Mouse (Mus musculus) MEL (cell line): ENCODE measurements around the gene Fzd4. TPM values are rescaled to one million over a fixed set of nuclear protein-coding genes. Genes with fewer than 3 reads are reported as not detected.

Experiments used
- DNase-seq: peaks from one replicate; pipeline ENCODE4 v3.0.0; 2011; ENCODE audit warnings: low read depth, low spot score
- H3K27ac ChIP-seq: 2 replicates; pipeline ENCODE4 v1.5.1; 2012; ENCODE audit warnings: low read depth, mild to moderate bottlenecking, control low read depth, low read length, moderate library complexity; ENCODE audit not compliant: control insufficient read depth
- H3K27me3 ChIP-seq, 2 experiments: fragments of 150-350 bp in 1 of 2; sonication (generic) in 1 of 2; 2 replicates each; pipeline ENCODE4 v1.6.1; 2012; ENCODE audit warnings: low read length in 2 of 2, mild to moderate bottlenecking in 2 of 2, improper control_type of control experiment in 1 of 2, moderate library complexity in 1 of 2; ENCODE audit not compliant: insufficient read depth in 2 of 2, control insufficient read depth in 1 of 2
- H3K36me3 ChIP-seq, 2 experiments: 2 replicates each; pipeline ENCODE4 v1.6.1; 2012 to 2014; ENCODE audit warnings: low read length in 2 of 2, improper control_type of control experiment in 1 of 2, inconsistent platforms in 1 of 2, mild to moderate bottlenecking in 1 of 2; ENCODE audit not compliant: insufficient read depth in 2 of 2, control insufficient read depth in 1 of 2
- H3K4me1 ChIP-seq, 2 experiments: fragments of 150-350 bp in 1 of 2; sonication (generic) in 1 of 2; 2 replicates each; pipeline ENCODE4 v1.6.1; 2012; ENCODE audit warnings: low read length in 2 of 2, improper control_type of control experiment in 1 of 2, mild to moderate bottlenecking in 1 of 2; ENCODE audit not compliant: insufficient read depth in 2 of 2, control insufficient read depth in 1 of 2
- H3K4me3 ChIP-seq, 2 experiments: fragments of 150-350 bp in 1 of 2; sonication (generic) in 1 of 2; 2 replicates each; pipeline ENCODE4 v1.5.1; 2012; ENCODE audit warnings: low read depth in 2 of 2, low read length in 2 of 2, mild to moderate bottlenecking in 2 of 2, moderate library complexity in 2 of 2, control low read depth in 1 of 2, improper control_type of control experiment in 1 of 2; ENCODE audit not compliant: control insufficient read depth in 1 of 2, insufficient read depth in 1 of 2
- H3K79me2 ChIP-seq: 2 replicates; pipeline ENCODE4 v1.6.1; 2012; ENCODE audit warnings: mild to moderate bottlenecking, low read length, moderate library complexity; ENCODE audit not compliant: control insufficient read depth, poor library complexity, insufficient read depth
- H3K9ac ChIP-seq: 2 replicates; pipeline ENCODE4 v1.6.1; 2012; ENCODE audit warnings: low read depth, mild to moderate bottlenecking, control low read depth, low read length, moderate library complexity; ENCODE audit not compliant: control insufficient read depth, poor library complexity, severe bottlenecking
- H3K9me3 ChIP-seq: fragments of 150-350 bp; sonication (generic); replicated peaks from 2 replicates; pipeline ENCODE4 v1.6.1; 2012; ENCODE audit warnings: mild to moderate bottlenecking, low read length, improper control_type of control experiment, moderate library complexity; ENCODE audit not compliant: insufficient read depth
- CHD1 ChIP-seq: IDR thresholded peaks from 2 replicates; pipeline ENCODE4 v1.6.1; 2012; ENCODE audit warnings: low read depth, mild to moderate bottlenecking, inconsistent platforms, low read length, improper control_type of control experiment
- CHD2 ChIP-seq: IDR thresholded peaks from 2 replicates; pipeline ENCODE4 v1.6.1; 2011; ENCODE audit warnings: low read length, improper control_type of control experiment
- EP300 ChIP-seq, 2 experiments: IDR thresholded peaks; 2 replicates each; pipeline ENCODE4 v1.6.1; 2011; ENCODE audit warnings: improper control_type of control experiment in 2 of 2, low read length in 2 of 2, low read depth in 1 of 2, mild to moderate bottlenecking in 1 of 2
- GABPA ChIP-seq: IDR thresholded peaks from 2 replicates; pipeline ENCODE4 v1.6.1; 2012; ENCODE audit warnings: low read depth, mild to moderate bottlenecking, inconsistent platforms, low read length, improper control_type of control experiment, moderate library complexity
- HCFC1 ChIP-seq: IDR thresholded peaks from 2 replicates; pipeline ENCODE4 v1.6.1; 2012; ENCODE audit warnings: low read depth, mild to moderate bottlenecking, inconsistent platforms, low read length, improper control_type of control experiment, moderate library complexity
- KAT2A ChIP-seq: conservative IDR thresholded peaks from 2 replicates; pipeline ENCODE4 v1.6.1; 2012; ENCODE audit warnings: low read depth, low read length, improper control_type of control experiment, inconsistent platforms
- MAX ChIP-seq: IDR thresholded peaks from 2 replicates; pipeline ENCODE4 v1.6.1; 2011; ENCODE audit warnings: low read length, improper control_type of control experiment
- MYB ChIP-seq: IDR thresholded peaks from 2 replicates; pipeline ENCODE4 v1.6.1; 2011; ENCODE audit warnings: mild to moderate bottlenecking, low read depth, low read length, improper control_type of control experiment
- NELFE ChIP-seq: IDR thresholded peaks from 2 replicates; pipeline ENCODE4 v1.6.1; 2011; ENCODE audit warnings: low read depth, low read length, improper control_type of control experiment
- NRF1 ChIP-seq: IDR thresholded peaks from 2 replicates; pipeline ENCODE4 v1.6.1; 2014; ENCODE audit warnings: low read depth, mild to moderate bottlenecking, inconsistent platforms, low read length, improper control_type of control experiment, moderate library complexity; ENCODE audit not compliant: poor library complexity, insufficient read depth, severe bottlenecking
- POLR2A ChIP-seq, 2 experiments: IDR thresholded peaks; 2 replicates each; pipeline ENCODE4 v1.6.1; 2011 to 2012; ENCODE audit warnings: low read length in 2 of 2, mild to moderate bottlenecking in 2 of 2, control low read depth in 1 of 2, improper control_type of control experiment in 1 of 2, low read depth in 1 of 2, moderate library complexity in 1 of 2; ENCODE audit not compliant: control insufficient read depth in 1 of 2, insufficient read depth in 1 of 2, poor library complexity in 1 of 2
- RAD21 ChIP-seq: IDR thresholded peaks from 2 replicates; pipeline ENCODE4 v1.6.1; 2011; ENCODE audit warnings: mild to moderate bottlenecking, low read depth, low read length, improper control_type of control experiment
- RCOR1 ChIP-seq: IDR thresholded peaks from 2 replicates; pipeline ENCODE4 v1.6.1; 2012; ENCODE audit warnings: low read depth, mild to moderate bottlenecking, inconsistent platforms, low read length, improper control_type of control experiment
- SIN3A ChIP-seq: IDR thresholded peaks from 2 replicates; pipeline ENCODE4 v1.6.1; 2012; ENCODE audit warnings: low read length, improper control_type of control experiment, inconsistent platforms
- SMC3 ChIP-seq: IDR thresholded peaks from 2 replicates; pipeline ENCODE4 v1.6.1; 2011; ENCODE audit warnings: low read depth, low read length, improper control_type of control experiment
- TAL1 ChIP-seq: IDR thresholded peaks from 2 replicates; pipeline ENCODE4 v1.6.1; 2012; ENCODE audit warnings: mild to moderate bottlenecking, inconsistent platforms, low read length, moderate library complexity, mixed read lengths
- TBP ChIP-seq: IDR thresholded peaks from 2 replicates; pipeline ENCODE4 v1.8.0; 2011; ENCODE audit warnings: low read depth, low read length, improper control_type of control experiment
- UBTF ChIP-seq: IDR thresholded peaks from 2 replicates; pipeline ENCODE4 v1.6.1; 2012; ENCODE audit warnings: low read depth, mild to moderate bottlenecking, inconsistent platforms, low read length, improper control_type of control experiment, moderate library complexity, borderline replicate concordance; ENCODE audit not compliant: insufficient read depth
- USF1 ChIP-seq: IDR thresholded peaks from 2 replicates; pipeline ENCODE4 v1.6.1; 2014; ENCODE audit warnings: low read depth, mild to moderate bottlenecking, inconsistent platforms, low read length, improper control_type of control experiment, moderate library complexity
- USF2 ChIP-seq, 2 experiments: IDR thresholded peaks; 2 replicates each; pipeline ENCODE4 v1.6.1; 2011 to 2012; ENCODE audit warnings: improper control_type of control experiment in 2 of 2, low read length in 2 of 2, borderline replicate concordance in 1 of 2, inconsistent platforms in 1 of 2, low read depth in 1 of 2, mild to moderate bottlenecking in 1 of 2; ENCODE audit not compliant: insufficient read depth in 1 of 2
- ZC3H11A ChIP-seq: IDR thresholded peaks from 2 replicates; pipeline ENCODE4 v1.6.1; 2012; ENCODE audit warnings: low read depth, mild to moderate bottlenecking, inconsistent platforms, low read length, improper control_type of control experiment
- ZMIZ1 ChIP-seq: IDR thresholded peaks from 2 replicates; pipeline ENCODE4 v1.6.1; 2012; ENCODE audit warnings: low read depth, mild to moderate bottlenecking, inconsistent platforms, low read length, improper control_type of control experiment, moderate library complexity
- ZNF384 ChIP-seq: IDR thresholded peaks from 2 replicates; pipeline ENCODE4 v1.6.1; 2012; ENCODE audit warnings: low read depth, mild to moderate bottlenecking, inconsistent platforms, low read length, improper control_type of control experiment
- polyA plus RNA-seq, 2 experiments: library from polyadenylated mRNA; stranded (reverse) in 1 of 2; unstranded in 1 of 2; fragments of >175 nt in 1 of 2; fragments of >200 nt in 1 of 2; gene quantifications; 2 replicates each; pipeline versions ENCODE4 v1.2.1 to v1.2.4; 2012; ENCODE audit warnings: low replicate concordance in 2 of 2, low read depth in 1 of 2; ENCODE audit not compliant: insufficient read length in 2 of 2, insufficient read depth in 1 of 2, missing spikeins in 1 of 2
- total RNA-seq: library from RNA; depleted of rRNA; stranded (reverse); fragments of 300-350 nt; gene quantifications from 2 replicates; pipeline ENCODE4 v1.2.3, GENCODE M21; 2012

Gene Fzd4
- total and polyA plus RNA-seq, 3 experiments, result 0.08 to 1.1 TPM; not detected in 1

DNA sequence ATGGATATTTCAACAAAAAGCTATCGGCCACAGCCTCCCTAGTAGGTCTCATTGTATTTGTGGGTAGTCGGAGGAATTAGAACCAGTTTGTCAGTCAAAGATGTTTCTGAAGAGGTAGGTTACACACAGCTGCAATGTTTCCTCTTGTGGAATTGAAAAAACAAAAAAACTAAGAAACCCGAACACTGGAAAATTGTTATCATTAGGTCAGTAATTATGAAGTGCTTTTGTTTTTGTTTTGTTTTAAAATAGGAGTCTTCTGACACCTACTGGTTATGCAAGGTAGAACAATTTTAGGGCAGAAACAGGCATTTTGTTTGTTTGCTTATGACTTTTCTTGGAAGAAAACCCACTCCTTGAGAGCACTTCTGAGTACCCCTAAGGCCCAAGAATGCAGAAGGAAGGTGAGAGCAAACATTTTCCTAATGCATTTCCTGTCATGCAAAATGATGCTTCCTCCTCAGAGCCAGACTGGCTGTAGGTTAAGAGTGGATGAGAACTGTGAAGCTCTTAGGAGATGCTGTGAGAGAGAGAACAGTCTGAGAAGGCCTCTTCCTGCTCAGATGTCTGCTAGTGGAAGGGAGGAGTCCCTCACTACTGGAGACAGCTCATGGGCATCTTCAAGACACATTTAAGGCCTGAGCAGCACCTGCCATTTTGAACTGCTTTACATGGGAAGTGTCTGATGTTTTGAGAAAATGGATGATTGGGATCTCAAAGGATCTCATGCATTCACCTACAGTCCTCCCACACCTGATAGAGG lies 14.9 kb downstream of the Fzd4 start (continued):
- TF ChIP-seq TAL1 (no peak), ZNF384 (0 out of 2 replicates have a peak, but pooled peaks have one; percentile 35), SMC3 (peak; percentile 85), EP300 (IDR thresholded peaks at IDR 0.05; ENCODE audit: low read depth in 1 of 2, low read length in 2 of 2) (no peak), MYB (no peak), USF1 (no peak), POLR2A (IDR thresholded peaks at IDR 0.05; ENCODE audit: control insufficient read depth in 1 of 2, insufficient read depth in 1 of 2, low read depth in 1 of 2, low read length in 2 of 2, poor library complexity in 1 of 2) (no peak), KAT2A (no peak), RCOR1 (no peak), CHD1 (no peak), NRF1 (no peak)

DNA sequence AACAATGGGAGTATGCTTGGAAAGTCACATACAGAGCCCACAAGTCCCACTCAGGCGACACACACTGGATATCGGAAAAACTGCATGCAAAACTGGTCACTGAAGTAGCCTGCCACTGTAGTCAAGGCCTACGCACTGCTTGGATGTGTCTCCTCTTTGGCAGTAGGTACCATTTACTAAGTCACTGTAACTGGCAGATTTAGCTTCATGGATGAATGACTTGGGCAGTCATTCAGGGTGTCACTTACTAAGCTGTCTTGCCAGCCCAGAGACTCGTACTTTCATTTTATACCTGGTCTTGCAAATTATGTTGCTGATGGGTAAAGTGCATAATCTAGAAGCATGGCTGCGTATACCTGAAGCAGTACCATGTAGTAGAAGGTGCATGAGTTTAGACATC lies 17.1 kb downstream of the Fzd4 start:
- Histone ChIP-seq H3K27me3 (peaks cover 0 to 2% of the 10 kb centered on the region in 2 experiments; a peak in 1 of 4 replicates), H3K9ac (no peak overlapping the region), H3K36me3 (peaks cover 0 to 3% of the 10 kb centered on the region in 2 experiments; a peak in 1 of 4 replicates), H3K4me3 (no peak overlapping the region), H3K79me2 (no peaks in the 10 kb centered on the region), H3K4me1 (peaks cover under 1 to 13% of the 10 kb centered on the region in 2 experiments; a peak in 2 of 4 replicates), H3K27ac (no peak overlapping the region), H3K9me3 (no peaks in the 10 kb centered on the region)
- TF ChIP-seq ZMIZ1, result no peak
- DNase-seq, result no peak

- peaks cover 0 to 4% of the 10 kb centered on the region in 2 experiments; a peak in 2 of 4 replicates for H3K27me3 ChIP-seq
- no peak for DNase-seq
- H3K79me2 ChIP-seq, result no peaks in the 10 kb centered on the region
- TF ChIP-seq KAT2A, result no peak
- TF ChIP-seq UBTF, result no peak
- TF ChIP-seq USF2 (IDR thresholded peaks at IDR 0.05; ENCODE audit: borderline replicate concordance in 1 of 2, insufficient read depth in 1 of 2, low read depth in 1 of 2, low read length in 2 of 2), result no peak
- no peak for TF ChIP-seq TAL1
- TF ChIP-seq TBP, result no peak
- TF ChIP-seq NRF1, result no peak
- TF ChIP-seq MAX, result no peak
- no peak for TF ChIP-seq CHD2
- TF ChIP-seq HCFC1, result no peak
- no peak for TF ChIP-seq RCOR1
- TF ChIP-seq NELFE, result no peak
- TF ChIP-seq GABPA, result no peak
- TF ChIP-seq ZC3H11A, result no peak
- no peak for TF ChIP-seq SIN3A
- TF ChIP-seq RAD21, result no peak
- H3K9ac ChIP-seq, result no peak overlapping the region
- H3K27ac ChIP-seq, result no peak overlapping the region
- H3K9me3 ChIP-seq, result no peaks in the 10 kb centered on the region
- peaks cover 0 to 3% of the 10 kb centered on the region in 2 experiments; a peak in 1 of 4 replicates for H3K36me3 ChIP-seq
- H3K4me3 ChIP-seq, result no peak overlapping the region
- H3K4me1 ChIP-seq, result peaks cover 0 to 3% of the 10 kb centered on the region in 2 experiments; a peak in 1 of 4 replicates
These were observed 18.5 kb downstream of the Fzd4 start for GRCm38 (mm10) chr7:89422650-89423049.
